Mouse (Mus musculus): ENCODE data around the gene Rnf212. TPM values are rescaled to one million over a fixed set of nuclear protein-coding genes. Genes with fewer than 3 reads are reported as not detected.
"Not testable (repeated sequence)": the region's sequence is repeated elsewhere in the genome, so short reads cannot be mapped to it uniquely, and the experiment has no call there.

The Rnf212 gene
- not detected for total RNA-seq (2021)
- long read RNA-seq, experiment 1: 0 reads
- long read RNA-seq, experiment 2: 0 reads

GRCm38 (mm10) chr5:108774630-108775306 lies at the start of gene Rnf212:
Rnf212 (minus strand) TSS chr5:108774982.
- no peak for DNase-seq (ENCODE audit: low spot score in 2 of 2)

GRCm38 (mm10) chr5:108823276-108823675 lies 48.5 kb upstream of the Rnf212 start:
- no peak for DNase-seq (ENCODE audit: low spot score in 2 of 2)

GRCm38 (mm10) chr5:108808750-108809149 lies 34.0 kb upstream of the Rnf212 start, which contains the start of gene Vmn2r8:
Vmn2r8 (minus strand) TSS chr5:108808850.
- not testable (repeated sequence) for DNase-seq (ENCODE audit: low spot score in 2 of 2)

GRCm38 (mm10) chr5:108803646-108804045 lies 28.9 kb upstream of the Rnf212 start:
- DNase-seq (ENCODE audit: low spot score in 2 of 2): no peak

GRCm38 (mm10) chr5:108795263-108795662 lies 20.5 kb upstream of the Rnf212 start, which contains the start of gene Tmed11:
Tmed11 (minus strand) TSS chr5:108795363.
- not testable (repeated sequence) for DNase-seq (ENCODE audit: low spot score in 2 of 2)

GRCm38 (mm10) chr5:108790385-108790784 lies 15.6 kb upstream of the Rnf212 start:
- not testable (repeated sequence) for DNase-seq (ENCODE audit: low spot score in 2 of 2)

- DNase-seq (ENCODE audit: low spot score in 2 of 2): no peak
Measured at GRCm38 (mm10) chr5:108760002-108760401, 14.8 kb downstream of the Rnf212 start.

GRCm38 (mm10) chr5:108758396-108758795 lies 16.4 kb downstream of the Rnf212 start:
- no peak for DNase-seq (ENCODE audit: low spot score in 2 of 2)

GRCm38 (mm10) chr5:108751258-108751657 lies 23.5 kb downstream of the Rnf212 start:
- DNase-seq (ENCODE audit: low spot score in 2 of 2): not testable (repeated sequence)

- no peak for DNase-seq (ENCODE audit: low spot score in 2 of 2)
Measured at GRCm38 (mm10) chr5:108750328-108751210, 24.2 kb downstream of the Rnf212 start.

GRCm38 (mm10) chr5:108744629-108745028 lies 30.2 kb downstream of the Rnf212 start:
- no peak for DNase-seq (ENCODE audit: low spot score in 2 of 2)

- DNase-seq (ENCODE audit: low spot score in 2 of 2): no peak
Measured at GRCm38 (mm10) chr5:108743856-108744255, 30.9 kb downstream of the Rnf212 start.

GRCm38 (mm10) chr5:108742596-108742995 lies 32.2 kb downstream of the Rnf212 start:
- DNase-seq (ENCODE audit: low spot score in 2 of 2): no peak

GRCm38 (mm10) chr5:108741844-108742243 lies 32.9 kb downstream of the Rnf212 start:
- DNase-seq (ENCODE audit: low spot score in 2 of 2): no peak

- no peak for DNase-seq (ENCODE audit: low spot score in 2 of 2)
Measured at GRCm38 (mm10) chr5:108727425-108727824, 47.4 kb downstream of the Rnf212 start.

GRCm38 (mm10) chr5:108726557-108727248 lies 48.1 kb downstream of the Rnf212 start:
- peak in 1 of 2 experiments; percentile 65 for DNase-seq (ENCODE audit: low spot score in 2 of 2)

- DNase-seq (ENCODE audit: low spot score in 2 of 2): no peak
Measured at GRCm38 (mm10) chr5:108724006-108724405, 50.8 kb downstream of the Rnf212 start.

GRCm38 (mm10) chr5:108719761-108720160 lies 55.0 kb downstream of the Rnf212 start:
- no peak for DNase-seq (ENCODE audit: low spot score in 2 of 2)

GRCm38 (mm10) chr5:108718051-108718450 lies 56.7 kb downstream of the Rnf212 start:
- no peak for DNase-seq (ENCODE audit: low spot score in 2 of 2)

- no peak for DNase-seq (ENCODE audit: low spot score in 2 of 2)
Measured at GRCm38 (mm10) chr5:108715974-108716373, 58.8 kb downstream of the Rnf212 start.

GRCm38 (mm10) chr5:108714149-108714548 lies 60.6 kb downstream of the Rnf212 start:
- DNase-seq (ENCODE audit: low spot score in 2 of 2): peak in 1 of 2 experiments; percentile 15

Data from gastrocnemius, postnatal 4 days (tissue).